Mouse (Mus musculus): ENCODE results near the gene Sycp2l.
"Not testable (repeated sequence)": the region's sequence is repeated elsewhere in the genome, so short reads cannot be mapped to it uniquely, and the experiment has no call there.

Sycp2l gene

GRCm38 (mm10) chr13:41123666-41124225 lies 9.6 kb downstream of the Sycp2l start:
- in situ Hi-C loops (cut with MboI; ENCODE audit: low sequenced_read_pairs) = no loop called here

- in situ Hi-C loops (cut with MboI; ENCODE audit: low sequenced_read_pairs) = loop anchor here (25.0 kb wide), 2 partner anchors 109 to 434 kb away; partner anchors contain the start of gene Smim13
These were observed 14.2 kb downstream of the Sycp2l start for GRCm38 (mm10) chr13:41128326-41128725.

- in situ Hi-C loops (cut with MboI; ENCODE audit: low sequenced_read_pairs) = loop anchor here (25.0 kb wide), 2 partner anchors 108 to 433 kb away; partner anchors contain the start of gene Smim13
These were observed 15.0 kb downstream of the Sycp2l start for GRCm38 (mm10) chr13:41129061-41129460.

- in situ Hi-C loops (cut with MboI; ENCODE audit: low sequenced_read_pairs) = loop anchor here (25.0 kb wide), 2 partner anchors 102 to 427 kb away; partner anchors contain the start of gene Smim13
These were observed 20.8 kb downstream of the Sycp2l start for GRCm38 (mm10) chr13:41134901-41135300.

- in situ Hi-C loops (cut with MboI; ENCODE audit: low sequenced_read_pairs) = loop anchor here (25.0 kb wide), 2 partner anchors 92 to 417 kb away; partner anchors contain the start of gene Smim13
These were observed 31.4 kb downstream of the Sycp2l start for GRCm38 (mm10) chr13:41145433-41145970.

GRCm38 (mm10) chr13:41146271-41146670 lies 32.2 kb downstream of the Sycp2l start:
- in situ Hi-C loops (cut with MboI; ENCODE audit: low sequenced_read_pairs) = loop anchor here (25.0 kb wide), 2 partner anchors 91 to 416 kb away; partner anchors contain the start of gene Smim13

GRCm38 (mm10) chr13:41153146-41153545 lies 39.0 kb downstream of the Sycp2l start:
- in situ Hi-C loops (cut with MboI; ENCODE audit: low sequenced_read_pairs) = no loop called here

- in situ Hi-C loops (cut with MboI; ENCODE audit: low sequenced_read_pairs) = no loop called here
These were observed 44.3 kb downstream of the Sycp2l start for GRCm38 (mm10) chr13:41158426-41158825.

GRCm38 (mm10) chr13:41187886-41188285 lies 73.8 kb downstream of the Sycp2l start:
- in situ Hi-C loops (cut with MboI; ENCODE audit: low sequenced_read_pairs) = no loop called here

- in situ Hi-C loops (cut with MboI; ENCODE audit: low sequenced_read_pairs) = no loop called here
These were observed 81.7 kb downstream of the Sycp2l start for GRCm38 (mm10) chr13:41195640-41196333.

- in situ Hi-C loops (cut with MboI; ENCODE audit: low sequenced_read_pairs) = no loop called here
These were observed 86.8 kb downstream of the Sycp2l start for GRCm38 (mm10) chr13:41200861-41201260.

GRCm38 (mm10) chr13:41203289-41203688 lies 89.2 kb downstream of the Sycp2l start:
- in situ Hi-C loops (cut with MboI; ENCODE audit: low sequenced_read_pairs) = no loop called here

- in situ Hi-C loops (cut with MboI; ENCODE audit: low sequenced_read_pairs) = no loop called here
These were observed 89.6 kb downstream of the Sycp2l start for GRCm38 (mm10) chr13:41203691-41204090.

GRCm38 (mm10) chr13:41205568-41205967 lies 91.5 kb downstream of the Sycp2l start:
- in situ Hi-C loops (cut with MboI; ENCODE audit: low sequenced_read_pairs) = not testable (repeated sequence)

- in situ Hi-C loops (cut with MboI; ENCODE audit: low sequenced_read_pairs) = no loop called here
These were observed 92.1 kb downstream of the Sycp2l start for GRCm38 (mm10) chr13:41206241-41206640.

GRCm38 (mm10) chr13:41211276-41211675 lies 97.2 kb downstream of the Sycp2l start:
- in situ Hi-C loops (cut with MboI; ENCODE audit: low sequenced_read_pairs) = no loop called here

GRCm38 (mm10) chr13:41212558-41213322 lies 98.6 kb downstream of the Sycp2l start:
- in situ Hi-C loops (cut with MboI; ENCODE audit: low sequenced_read_pairs) = no loop called here

GRCm38 (mm10) chr13:41215669-41216068 lies 101.6 kb downstream of the Sycp2l start:
- in situ Hi-C loops (cut with MboI; ENCODE audit: low sequenced_read_pairs) = no loop called here

- in situ Hi-C loops (cut with MboI; ENCODE audit: low sequenced_read_pairs) = no loop called here
These were observed 102.1 kb downstream of the Sycp2l start for GRCm38 (mm10) chr13:41216236-41216635.

- in situ Hi-C loops (cut with MboI; ENCODE audit: low sequenced_read_pairs) = no loop called here
These were observed 104.9 kb downstream of the Sycp2l start for GRCm38 (mm10) chr13:41219056-41219455.

GRCm38 (mm10) chr13:41219687-41220303 lies 105.7 kb downstream of the Sycp2l start:
- in situ Hi-C loops (cut with MboI; ENCODE audit: low sequenced_read_pairs) = no loop called here
